Mouse (Mus musculus): ENCODE measurements at regions not wholly inside any gene's neighbourhood (a gene's known extent, or its start where the extent isn't known, plus 50 kb on each side); places are given as distances from the start of the nearest gene placed in this dataset.

DNA sequence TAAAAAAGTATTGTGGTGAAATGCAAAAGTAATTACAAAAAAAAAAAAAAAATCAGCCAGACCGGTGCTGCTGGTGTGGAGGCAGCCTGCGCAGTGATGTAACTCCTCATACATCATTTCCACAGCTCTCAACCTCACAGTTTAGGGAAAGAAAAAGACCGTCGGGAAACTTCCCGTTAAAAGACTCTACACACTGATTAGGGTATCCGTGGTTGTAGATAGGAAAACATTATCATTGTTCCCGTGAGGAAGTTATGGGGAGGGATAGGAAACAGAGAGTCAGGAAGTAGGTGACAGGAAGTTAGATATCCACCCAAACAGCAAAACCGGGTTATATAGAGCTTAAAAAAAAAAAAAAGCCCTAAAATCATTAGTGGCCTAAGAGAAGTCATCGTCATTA is 52.9 kb upstream of the Zfp64 start:
- ATAC-seq (replicated peaks; ENCODE audit: insufficient number of reproducible peaks, low FRiP score, low TSS enrichment, poor library complexity, severe bottlenecking): no peak

DNA sequence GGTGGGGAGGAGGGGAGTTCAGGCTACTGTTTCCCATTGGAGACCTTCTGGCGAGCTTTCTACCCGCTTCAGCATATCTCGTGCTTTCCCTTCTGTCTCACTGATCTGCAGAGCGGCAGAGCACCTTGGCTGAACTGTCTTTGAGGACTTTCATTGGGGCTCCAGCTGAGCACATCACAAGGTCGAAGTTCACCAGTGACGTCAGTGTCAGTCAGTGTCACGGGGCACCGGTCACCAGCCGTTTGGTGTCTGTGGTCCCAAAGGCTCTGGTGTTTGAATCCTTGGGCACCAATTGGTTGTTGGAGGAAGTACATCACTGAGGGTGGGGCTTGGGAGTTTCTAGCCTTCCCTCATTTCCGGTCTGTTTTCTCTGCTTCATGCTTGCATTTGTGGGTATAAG is 51.2 kb upstream of the Zfp64 start:
- no peak for ATAC-seq (replicated peaks; ENCODE audit: insufficient number of reproducible peaks, low FRiP score, low TSS enrichment, poor library complexity, severe bottlenecking)

DNA sequence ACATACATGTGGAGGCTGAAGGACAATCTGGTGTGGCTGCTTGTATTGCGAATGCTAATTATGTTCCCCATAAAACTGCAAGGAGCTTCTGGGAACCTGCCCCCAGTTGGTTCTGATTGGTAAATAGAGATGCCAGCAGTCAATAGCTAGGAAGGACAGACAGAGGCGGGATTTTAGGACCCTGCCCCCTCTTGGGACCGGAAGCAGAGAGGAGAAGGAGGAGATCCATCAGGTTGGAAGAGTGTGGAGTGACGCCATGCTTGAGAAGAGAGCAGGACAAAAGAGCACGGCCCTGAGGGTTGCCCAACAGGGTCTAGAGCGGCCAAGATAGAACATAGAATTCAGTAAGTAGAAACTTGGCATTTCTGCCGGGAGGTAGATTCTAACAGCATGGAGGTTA is 50.4 kb upstream of the Zfp64 start:
- ATAC-seq (replicated peaks; ENCODE audit: insufficient number of reproducible peaks, low FRiP score, low TSS enrichment, poor library complexity, severe bottlenecking): no peak
